Mouse (Mus musculus) cerebellum, adult 9-10 months (tissue): Measurements from ENCODE around the gene Endog.

Experiments used
- DNase-seq: peaks from one replicate; pipeline ENCODE4 v3.0.0; 2022

Gene Endog

GRCm38 (mm10) chr2:30212169-30212545, 40.9 kb downstream of the Endog start:
- no peak for DNase-seq

- DNase-seq = no peak
These were observed 41.7 kb downstream of the Endog start for GRCm38 (mm10) chr2:30212951-30213350.

DNA sequence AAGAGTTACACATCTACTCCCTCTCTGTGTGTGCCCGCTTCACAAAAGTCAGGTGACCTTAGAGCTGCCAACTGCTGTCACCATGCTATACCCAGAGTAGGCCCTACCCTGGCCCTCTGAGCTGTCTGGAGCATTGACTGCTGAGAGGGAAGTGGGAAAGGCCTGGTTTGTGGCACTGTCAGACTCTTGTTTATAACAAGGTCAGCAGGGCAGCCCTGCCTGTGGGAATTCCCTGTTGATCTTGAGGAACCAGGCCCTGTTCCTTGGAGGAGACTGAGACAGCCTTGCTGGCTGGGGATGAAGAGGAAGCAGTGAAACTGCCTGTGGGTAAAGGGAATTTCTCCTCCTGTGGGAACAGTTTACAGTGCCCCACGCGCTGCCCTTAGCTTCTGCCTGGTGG, 43.5 kb downstream of the Endog start:
- no peak for DNase-seq

GRCm38 (mm10) chr2:30215493-30215892, 44.2 kb downstream of the Endog start:
- no peak for DNase-seq

- no peak for DNase-seq
These were observed 45.0 kb downstream of the Endog start for GRCm38 (mm10) chr2:30216293-30216692.
